Mouse (Mus musculus): ENCODE data around the gene Lama2.

DNA sequence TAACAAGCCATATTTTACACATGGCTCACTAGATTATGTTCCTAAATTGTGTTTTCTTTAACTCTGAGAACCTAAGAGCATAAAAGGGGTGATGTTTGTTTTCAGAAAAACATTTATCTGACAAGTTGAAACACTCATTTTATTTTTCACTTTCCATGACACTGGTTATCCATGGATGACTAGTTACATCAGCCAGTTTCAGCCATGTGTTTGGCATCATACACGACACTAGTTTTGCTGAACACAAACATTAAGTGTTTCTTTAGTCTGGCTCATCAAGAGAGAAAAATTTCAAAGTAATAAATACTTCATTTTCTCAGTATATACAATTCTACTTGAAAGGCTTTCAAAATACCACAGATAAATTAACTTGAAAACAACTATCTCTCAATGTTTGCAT is 228.8 kb downstream of the Lama2 start:
- TF ChIP-seq CTCF (IDR thresholded peaks at IDR 0.05; ENCODE audit: borderline replicate concordance, extremely low read depth, insufficient read depth, insufficient read length): no peak
- no peak for TF ChIP-seq POLR2A (IDR thresholded peaks at IDR 0.05; ENCODE audit: borderline replicate concordance, extremely low read depth, insufficient read depth, insufficient read length, poor library complexity, severe bottlenecking)

Data from brain, embryonic 14.5 days (tissue).